Mouse (Mus musculus) ES-CJ7 (cell line): ENCODE results near the gene Btbd10.

ENCODE experiments used
- DNase-seq: peaks from one replicate; pipeline ENCODE4 v3.0.0; 2011; ENCODE audit warnings: low read depth, low spot score

Btbd10 gene

GRCm38 (mm10) chr7:113295077-113295890, 73.9 kb downstream of the Btbd10 start:
- DNase-seq, result peak; percentile 79

- no peak for DNase-seq
Measured at GRCm38 (mm10) chr7:113294598-113294997, 74.6 kb downstream of the Btbd10 start.

GRCm38 (mm10) chr7:113292193-113292592, 77.0 kb downstream of the Btbd10 start:
- no peak for DNase-seq

- no peak for DNase-seq
Measured at GRCm38 (mm10) chr7:113291741-113292140, 77.5 kb downstream of the Btbd10 start.

GRCm38 (mm10) chr7:113289211-113289610, 80.0 kb downstream of the Btbd10 start:
- no peak for DNase-seq

GRCm38 (mm10) chr7:113285405-113285804, 83.8 kb downstream of the Btbd10 start:
- DNase-seq, result no peak

GRCm38 (mm10) chr7:113279246-113279645, 89.9 kb downstream of the Btbd10 start:
- DNase-seq, result peak; percentile 53

GRCm38 (mm10) chr7:113278493-113278892, 90.7 kb downstream of the Btbd10 start:
- DNase-seq, result no peak

- no peak for DNase-seq
Measured at GRCm38 (mm10) chr7:113277245-113277644, 91.9 kb downstream of the Btbd10 start.

GRCm38 (mm10) chr7:113272338-113272997, 96.7 kb downstream of the Btbd10 start:
- DNase-seq, result no peak

- DNase-seq, result no peak
Measured at GRCm38 (mm10) chr7:113270991-113271390, 98.2 kb downstream of the Btbd10 start.

GRCm38 (mm10) chr7:113270551-113270950, 98.6 kb downstream of the Btbd10 start:
- no peak for DNase-seq

- DNase-seq, result no peak
Measured at GRCm38 (mm10) chr7:113269921-113270320, 99.3 kb downstream of the Btbd10 start.

- DNase-seq, result no peak
Measured at GRCm38 (mm10) chr7:113269081-113269480, 100.1 kb downstream of the Btbd10 start.

- DNase-seq, result peak; percentile 72
Measured at GRCm38 (mm10) chr7:113268287-113268686, 100.9 kb downstream of the Btbd10 start.
